Mouse (Mus musculus): Measurements from ENCODE around the gene Flrt2.

DNA sequence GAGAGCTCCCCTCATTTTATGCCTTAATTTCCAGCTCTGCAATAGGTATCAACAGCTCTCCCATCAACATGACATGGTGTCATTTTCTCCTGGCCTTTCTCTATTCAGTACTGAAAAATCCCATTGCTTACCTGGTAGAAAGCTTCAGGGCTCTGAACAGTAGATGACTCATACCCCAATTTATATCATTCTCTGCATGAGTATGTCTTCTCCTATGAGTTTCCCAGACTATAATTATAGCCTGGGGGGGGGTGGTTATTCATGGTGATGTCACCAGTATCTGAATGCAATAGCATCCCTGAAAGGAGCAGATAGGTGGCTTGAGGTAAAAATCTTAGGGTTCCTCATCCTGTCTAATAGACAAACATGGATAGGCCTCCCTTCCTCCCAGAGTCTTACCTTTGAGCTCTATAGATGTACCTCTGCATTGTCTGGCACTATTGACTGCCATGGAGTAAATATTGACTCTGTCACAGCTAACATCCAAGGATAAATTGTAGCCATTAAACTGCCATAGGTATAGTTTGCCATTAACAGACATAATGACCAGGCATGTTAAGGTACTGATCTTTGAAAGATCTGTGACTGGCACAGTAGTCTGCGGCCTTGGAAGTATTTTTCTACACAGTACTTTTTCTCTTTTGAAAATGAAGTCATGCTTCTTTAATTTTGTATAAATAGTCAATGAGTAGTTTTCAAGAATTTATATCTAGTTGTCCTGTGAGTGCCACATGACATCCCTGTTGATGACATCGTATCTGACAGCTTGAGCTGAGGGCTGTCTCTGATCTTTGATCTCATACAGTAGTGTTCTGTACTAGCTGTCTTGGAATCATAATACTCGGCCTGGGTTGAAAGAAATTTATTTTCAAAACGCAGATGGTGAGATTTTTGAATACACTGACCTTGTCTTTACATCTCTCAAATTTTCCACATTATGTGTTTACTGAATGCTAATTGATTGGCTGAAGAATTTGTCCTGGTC, 39.6 kb upstream of the Flrt2 start:
- TF ChIP-seq CTCF (IDR thresholded peaks at IDR 0.05; ENCODE audit: extremely low read depth, insufficient read length, insufficient replicate concordance, low read depth, low read length) (no peak), POLR2A (IDR thresholded peaks at IDR 0.05; ENCODE audit: low read depth, low read length) (no peak)

All from small intestine, adult 2 months (tissue).